Mouse (Mus musculus) embryonic facial prominence, embryonic 12.5 days (tissue): ENCODE measurements around the gene Frmd4a. TPM values are rescaled to one million over a fixed set of nuclear protein-coding genes. Genes with fewer than 3 reads are reported as not detected.
"Not testable (repeated sequence)": the region's sequence is repeated elsewhere in the genome, so short reads cannot be mapped to it uniquely, and the experiment has no call there.

Source experiments
- ATAC-seq: fragments of 200-750 bp; cut with Nextera tagmentation; 2 replicates; pipeline ENCODE4 v1.8.0; 2017; ENCODE audit not compliant: insufficient number of reproducible peaks, insufficient read depth, low FRiP score, low TSS enrichment
- H3K27ac ChIP-seq: fragments of 300-500 bp; sonication (generic); 2 replicates; pipeline ENCODE4 v1.5.1; 2016; ENCODE audit warnings: mild to moderate bottlenecking
- H3K27me3 ChIP-seq: fragments of 300-500 bp; sonication (generic); 2 replicates; pipeline ENCODE4 v1.6.1; 2016; ENCODE audit warnings: mild to moderate bottlenecking, moderate library complexity
- H3K36me3 ChIP-seq: fragments of 300-500 bp; sonication (generic); 2 replicates; pipeline ENCODE4 v1.6.1; 2016; ENCODE audit warnings: mild to moderate bottlenecking
- H3K4me1 ChIP-seq: fragments of 300-500 bp; sonication (generic); 2 replicates; pipeline ENCODE4 v1.6.1; 2016
- H3K4me2 ChIP-seq: fragments of 300-500 bp; sonication (generic); replicated peaks from 2 replicates; pipeline ENCODE4 v1.6.1; 2016; ENCODE audit warnings: mild to moderate bottlenecking, moderate library complexity
- H3K4me3 ChIP-seq: fragments of 300-500 bp; sonication (generic); 2 replicates; pipeline ENCODE4 v1.5.1; 2016; ENCODE audit warnings: mild to moderate bottlenecking
- H3K9ac ChIP-seq: fragments of 300-500 bp; sonication (generic); 2 replicates; pipeline ENCODE4 v1.6.1; 2016; ENCODE audit warnings: mild to moderate bottlenecking, moderate library complexity
- H3K9me3 ChIP-seq: fragments of 300-500 bp; sonication (generic); 2 replicates; pipeline ENCODE4 v1.6.1; 2016; ENCODE audit warnings: mild to moderate bottlenecking, moderate library complexity
- WGBS: fragments of 180-500 bp; shearing (Covaris S2); methylation state at CpG from one replicate; pipeline ENCODE4 v1.1.7; 2016; 5-methylcytosine and 5-hydroxymethylcytosine counted together
- polyA plus RNA-seq: library from polyadenylated mRNA; unstranded; fragments of >200 nt; fragmentation: Nextera tagmentation; extraction: Ambion mirVana; gene quantifications from 2 replicates; pipeline ENCODE4 v1.2.1, GENCODE M21; 2016

The Frmd4a gene
- polyA plus RNA-seq, 1 experiment from 2014 or later: 58.7 TPM

GRCm38 (mm10) chr2:4318134-4318533 is 300.6 kb downstream of the Frmd4a start:
- 75% methylated on average over 4 of the region's 4 CpGs for WGBS
- Histone ChIP-seq H3K4me1 (peaks cover 12% of the 10 kb centered on the region; the same call in 1 of the 2 replicates), H3K27ac (no peak overlapping the region), H3K27me3 (no peaks in the 10 kb centered on the region), H3K9me3 (no peaks in the 10 kb centered on the region), H3K9ac (no peak overlapping the region), H3K36me3 (no peaks in the 10 kb centered on the region), H3K4me2 (no peak overlapping the region), H3K4me3 (no peak overlapping the region)
- ATAC-seq: no peak

- Histone ChIP-seq H3K36me3 (no peaks in the 10 kb centered on the region), H3K9me3 (no peaks in the 10 kb centered on the region), H3K4me3 (no peak overlapping the region), H3K4me1 (0 out of 2 replicates have a peak, but pooled peaks cover 3% of the 10 kb centered on the region), H3K27ac (peak overlapping the region; percentile 31; the same call in 1 of the 2 replicates), H3K27me3 (no peaks in the 10 kb centered on the region), H3K4me2 (no peak overlapping the region), H3K9ac (no peak overlapping the region)
- 58% methylated on average over 9 of the region's 9 CpGs for WGBS
- no peak for ATAC-seq
These were observed 308.9 kb downstream of the Frmd4a start for GRCm38 (mm10) chr2:4326241-4327010.

DNA sequence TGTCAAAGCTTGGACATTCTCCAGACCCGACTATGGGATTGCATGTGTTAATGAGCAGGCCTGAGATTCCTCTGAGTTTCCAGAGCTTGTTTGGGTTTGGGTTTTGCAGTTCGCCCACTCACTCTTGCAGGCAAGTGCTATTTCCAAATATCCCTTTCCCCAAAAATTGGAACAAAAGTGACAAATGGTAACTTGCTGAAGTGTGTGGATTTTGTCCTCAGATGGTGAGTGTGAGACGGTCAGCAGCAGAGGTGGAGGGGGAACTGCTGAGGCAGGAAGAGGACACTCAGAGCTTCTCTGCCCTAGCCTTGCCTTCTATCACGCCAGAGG is 309.5 kb downstream of the Frmd4a start:
- no peak for ATAC-seq
- Histone ChIP-seq H3K4me2 (no peak overlapping the region), H3K27me3 (no peaks in the 10 kb centered on the region), H3K27ac (peak overlapping the region; percentile 31; the same call in 1 of the 2 replicates), H3K9me3 (no peaks in the 10 kb centered on the region), H3K36me3 (no peaks in the 10 kb centered on the region), H3K4me1 (0 out of 2 replicates have a peak, but pooled peaks cover 3% of the 10 kb centered on the region), H3K9ac (no peak overlapping the region), H3K4me3 (no peak overlapping the region)
- 77% methylated on average over 4 of the region's 4 CpGs for WGBS

GRCm38 (mm10) chr2:4332441-4332840 is 314.9 kb downstream of the Frmd4a start:
- H3K9me3 ChIP-seq: no peaks in the 10 kb centered on the region
- no peaks in the 10 kb centered on the region for H3K27me3 ChIP-seq
- peak overlapping the region; percentile 56 for H3K27ac ChIP-seq
- H3K9ac ChIP-seq: no peak overlapping the region
- H3K36me3 ChIP-seq: no peaks in the 10 kb centered on the region
- WGBS: 51% methylated on average over 8 of the region's 8 CpGs
- peaks cover 33% of the 10 kb centered on the region for H3K4me1 ChIP-seq
- H3K4me3 ChIP-seq: no peak overlapping the region
- H3K4me2 ChIP-seq: no peak overlapping the region
- ATAC-seq: no peak

GRCm38 (mm10) chr2:4334201-4334600 is 316.7 kb downstream of the Frmd4a start:
- no peak for ATAC-seq
- WGBS: 15% methylated on average over 4 of the region's 4 CpGs
- Histone ChIP-seq H3K27ac (peak overlapping the region; percentile 47), H3K4me1 (peaks cover 42% of the 10 kb centered on the region), H3K4me2 (no peak overlapping the region), H3K4me3 (no peak overlapping the region), H3K27me3 (no peaks in the 10 kb centered on the region), H3K36me3 (no peaks in the 10 kb centered on the region), H3K9me3 (no peaks in the 10 kb centered on the region), H3K9ac (peak overlapping the region; percentile 7; the same call in 1 of the 2 replicates)

DNA sequence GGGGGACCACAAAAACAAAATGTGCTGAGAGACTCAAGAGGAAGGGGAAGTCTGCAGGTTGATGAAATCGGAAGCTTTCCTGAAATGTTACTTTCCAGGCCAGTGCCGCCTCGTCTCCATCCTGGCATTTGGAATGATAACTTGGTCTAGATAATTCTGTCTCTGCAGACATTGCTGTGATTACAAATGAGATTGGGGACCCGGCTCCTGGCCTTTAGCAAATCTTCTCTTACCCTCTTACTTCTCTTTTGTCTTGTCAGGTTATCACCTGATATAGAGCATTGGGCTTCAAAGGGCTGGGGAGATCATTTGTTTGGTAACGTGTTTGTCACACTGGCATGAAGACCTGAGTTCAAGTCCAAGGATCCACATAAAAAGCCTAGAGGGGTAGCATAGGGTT is 317.4 kb downstream of the Frmd4a start:
- peaks cover 45% of the 10 kb centered on the region for H3K4me1 ChIP-seq
- no peak overlapping the region for H3K27ac ChIP-seq
- 77% methylated on average over 5 of the region's 5 CpGs for WGBS
- H3K9ac ChIP-seq: no peak overlapping the region
- no peaks in the 10 kb centered on the region for H3K36me3 ChIP-seq
- no peak for ATAC-seq
- no peak overlapping the region for H3K4me3 ChIP-seq
- H3K27me3 ChIP-seq: no peaks in the 10 kb centered on the region
- no peak overlapping the region for H3K4me2 ChIP-seq
- H3K9me3 ChIP-seq: no peaks in the 10 kb centered on the region

DNA sequence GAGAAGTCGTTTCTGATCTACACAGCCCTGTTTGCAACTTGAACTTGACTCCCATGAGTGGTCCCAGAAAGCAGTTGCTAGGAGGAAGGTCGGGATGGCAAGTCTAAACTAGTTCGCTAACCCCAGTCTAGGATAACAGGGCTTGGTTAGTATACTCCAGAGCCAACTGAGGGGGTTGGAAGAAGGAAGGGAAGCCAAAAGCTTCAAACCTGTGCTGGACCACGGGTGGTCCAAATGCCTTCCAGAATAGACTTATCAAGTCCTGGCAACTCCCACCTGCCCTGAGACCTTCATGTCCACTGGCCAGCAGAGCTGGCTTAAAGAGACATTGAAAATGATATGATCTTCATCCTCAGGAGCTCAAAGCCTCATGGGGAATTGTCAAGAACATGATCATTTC is 318.4 kb downstream of the Frmd4a start:
- Histone ChIP-seq H3K4me1 (peaks cover 45% of the 10 kb centered on the region), H3K27ac (peak overlapping the region; percentile 42), H3K9ac (no peak overlapping the region), H3K4me3 (no peak overlapping the region), H3K27me3 (no peaks in the 10 kb centered on the region), H3K4me2 (no peak overlapping the region), H3K36me3 (no peaks in the 10 kb centered on the region), H3K9me3 (no peaks in the 10 kb centered on the region)
- no peak for ATAC-seq
- WGBS: 57% methylated on average over 4 of the region's 4 CpGs

DNA sequence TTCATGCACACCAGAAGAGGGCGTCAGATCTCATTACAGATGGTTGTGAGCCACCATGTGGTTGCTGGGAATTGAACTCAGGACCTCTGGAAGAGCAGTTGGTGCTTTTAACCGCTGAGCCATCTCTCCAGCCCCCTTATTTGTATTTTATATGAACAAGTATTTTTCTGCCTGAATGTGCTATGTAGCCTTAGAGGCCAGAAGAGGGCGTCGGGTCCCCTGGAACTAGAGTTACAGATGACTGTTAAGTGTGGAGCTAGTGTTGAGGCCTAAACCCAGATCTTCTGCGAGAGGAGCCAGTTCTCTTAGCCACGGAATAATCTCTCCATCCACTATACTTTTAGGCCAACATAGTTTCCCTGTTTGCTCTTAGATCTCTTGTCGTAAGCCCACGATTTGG is 320.8 kb downstream of the Frmd4a start:
- WGBS: 50% methylated on average over 8 of the region's 8 CpGs
- Histone ChIP-seq H3K27ac (peak overlapping the region; percentile 83), H3K4me1 (peaks cover 45% of the 10 kb centered on the region)
- H3K27me3 ChIP-seq, H3K9me3 ChIP-seq, H3K4me2 ChIP-seq, H3K9ac ChIP-seq, H3K36me3 ChIP-seq, H3K4me3 ChIP-seq, ATAC-seq: not testable (repeated sequence)

GRCm38 (mm10) chr2:4339128-4339527 is 321.6 kb downstream of the Frmd4a start:
- Histone ChIP-seq H3K27me3 (no peaks in the 10 kb centered on the region), H3K9ac (no peak overlapping the region), H3K36me3 (no peaks in the 10 kb centered on the region), H3K4me3 (no peak overlapping the region), H3K4me2 (no peak overlapping the region; the same call in 1 of the 2 replicates), H3K27ac (peak overlapping the region; percentile 83), H3K4me1 (peaks cover 37% of the 10 kb centered on the region), H3K9me3 (no peaks in the 10 kb centered on the region)
- no peak for ATAC-seq
- WGBS: 30% methylated on average over 4 of the region's 4 CpGs

GRCm38 (mm10) chr2:4339530-4340218 is 322.2 kb downstream of the Frmd4a start:
- WGBS: 25% methylated on average over 3 of the region's 3 CpGs
- Histone ChIP-seq H3K4me3 (no peak overlapping the region), H3K4me2 (no peak overlapping the region; the same call in 1 of the 2 replicates), H3K9ac (no peak overlapping the region), H3K36me3 (no peaks in the 10 kb centered on the region), H3K9me3 (no peaks in the 10 kb centered on the region), H3K27me3 (no peaks in the 10 kb centered on the region), H3K4me1 (peaks cover 33% of the 10 kb centered on the region), H3K27ac (peak overlapping the region; percentile 83)
- ATAC-seq: 0 out of 2 replicates have a peak, but pooled peaks have one; percentile 16

- H3K4me3 ChIP-seq: no peak overlapping the region
- H3K36me3 ChIP-seq: no peaks in the 10 kb centered on the region
- peak overlapping the region; percentile 68 for H3K27ac ChIP-seq
- no peak for ATAC-seq
- H3K9ac ChIP-seq: no peak overlapping the region
- no peaks in the 10 kb centered on the region for H3K27me3 ChIP-seq
- H3K9me3 ChIP-seq: no peaks in the 10 kb centered on the region
- WGBS: 38% methylated on average over 10 of the region's 10 CpGs
- peaks cover 38% of the 10 kb centered on the region for H3K4me1 ChIP-seq
- H3K4me2 ChIP-seq: no peak overlapping the region
These were observed 322.9 kb downstream of the Frmd4a start for GRCm38 (mm10) chr2:4340378-4340777.

- WGBS: 56% methylated on average over 1 of the region's 1 CpGs
These were observed 323.6 kb downstream of the Frmd4a start for GRCm38 (mm10) chr2:4341141-4341540.

More at GRCm38 (mm10) chr2:4341141-4341540, 323.6 kb downstream of the Frmd4a start:
- ATAC-seq: no peak
- peak overlapping the region; percentile 68; the same call in 1 of the 2 replicates for H3K27ac ChIP-seq
- no peaks in the 10 kb centered on the region for H3K9me3 ChIP-seq
- H3K36me3 ChIP-seq: no peaks in the 10 kb centered on the region
- no peak overlapping the region for H3K4me3 ChIP-seq
- H3K4me1 ChIP-seq: peaks cover 38% of the 10 kb centered on the region
- H3K27me3 ChIP-seq: no peaks in the 10 kb centered on the region
- H3K4me2 ChIP-seq: no peak overlapping the region
- no peak overlapping the region for H3K9ac ChIP-seq
